Mouse (Mus musculus) kidney, adult 18-20 months (tissue): ENCODE measurements around the gene Wdr1.
A peak's percentile ranks its signal among the peaks of the same experiment; 100 is the strongest.

Experiments used
- DNase-seq: peaks from one replicate; pipeline ENCODE4 v3.0.0; 2021

Gene Wdr1

GRCm38 (mm10) chr5:38543496-38544217 lies 19.4 kb downstream of the Wdr1 start:
- peak; percentile 64 for DNase-seq

GRCm38 (mm10) chr5:38541728-38542127 lies 21.3 kb downstream of the Wdr1 start:
- no peak for DNase-seq

GRCm38 (mm10) chr5:38540898-38541297 lies 22.1 kb downstream of the Wdr1 start:
- no peak for DNase-seq

GRCm38 (mm10) chr5:38538508-38538907 lies 24.5 kb downstream of the Wdr1 start:
- no peak for DNase-seq

- DNase-seq = no peak
Observed at GRCm38 (mm10) chr5:38537845-38538244, 25.2 kb downstream of the Wdr1 start.

- DNase-seq = no peak
Observed at GRCm38 (mm10) chr5:38536822-38537221, 26.2 kb downstream of the Wdr1 start.

GRCm38 (mm10) chr5:38532084-38532483 lies 30.9 kb downstream of the Wdr1 start:
- DNase-seq = no peak

- no peak for DNase-seq
Observed at GRCm38 (mm10) chr5:38529724-38530428, 33.1 kb downstream of the Wdr1 start.

- DNase-seq = no peak
Observed at GRCm38 (mm10) chr5:38522977-38523376, 40.0 kb downstream of the Wdr1 start.

- DNase-seq = no peak
Observed at GRCm38 (mm10) chr5:38520838-38521237, 42.2 kb downstream of the Wdr1 start.

GRCm38 (mm10) chr5:38516267-38516666 lies 46.8 kb downstream of the Wdr1 start:
- peak; percentile 53 for DNase-seq

GRCm38 (mm10) chr5:38512991-38513390 lies 50.0 kb downstream of the Wdr1 start:
- no peak for DNase-seq

GRCm38 (mm10) chr5:38509568-38509967 lies 53.5 kb downstream of the Wdr1 start:
- DNase-seq = no peak

- DNase-seq = no peak
Observed at GRCm38 (mm10) chr5:38505435-38505765, 57.6 kb downstream of the Wdr1 start.

- DNase-seq = no peak
Observed at GRCm38 (mm10) chr5:38504747-38505434, 58.1 kb downstream of the Wdr1 start.

- no peak for DNase-seq
Observed at GRCm38 (mm10) chr5:38504116-38504515, 58.9 kb downstream of the Wdr1 start.

GRCm38 (mm10) chr5:38502992-38503391 lies 60.0 kb downstream of the Wdr1 start, which contains the start of gene Slc2a9:
Gene Slc2a9 (minus strand): TSS chr5:38503143.
- DNase-seq = no peak

- DNase-seq = no peak
Observed at GRCm38 (mm10) chr5:38500043-38500442, 63.0 kb downstream of the Wdr1 start.

- DNase-seq = no peak
Observed at GRCm38 (mm10) chr5:38499316-38499811, 63.7 kb downstream of the Wdr1 start.

- peak; percentile 38 for DNase-seq
Observed at GRCm38 (mm10) chr5:38498479-38498878, 64.5 kb downstream of the Wdr1 start.

- peak; percentile 23 for DNase-seq
Observed at GRCm38 (mm10) chr5:38496491-38497057, 66.4 kb downstream of the Wdr1 start.

- no peak for DNase-seq
Observed at GRCm38 (mm10) chr5:38493890-38494289, 69.1 kb downstream of the Wdr1 start.

- DNase-seq = no peak
Observed at GRCm38 (mm10) chr5:38491763-38492162, 71.3 kb downstream of the Wdr1 start.
